Mouse (Mus musculus) brain, embryonic 14.5 days (tissue): Measurements from ENCODE around the gene Fyb2.

Experiments
- CTCF ChIP-seq: fragments of 200-500 bp; IDR thresholded peaks from 2 replicates; pipeline ENCODE4 v1.5.1; 2012; ENCODE audit warnings: inconsistent platforms, mild to moderate bottlenecking, moderate library complexity, borderline replicate concordance; ENCODE audit not compliant: insufficient read depth, insufficient read length; ENCODE audit errors: extremely low read depth
- POLR2A ChIP-seq: fragments of 200-500 bp; IDR thresholded peaks from 2 replicates; pipeline ENCODE4 v1.6.1; 2012; ENCODE audit warnings: mild to moderate bottlenecking, inconsistent platforms, borderline replicate concordance; ENCODE audit not compliant: poor library complexity, insufficient read depth, insufficient read length, severe bottlenecking; ENCODE audit errors: extremely low read depth

DNA sequence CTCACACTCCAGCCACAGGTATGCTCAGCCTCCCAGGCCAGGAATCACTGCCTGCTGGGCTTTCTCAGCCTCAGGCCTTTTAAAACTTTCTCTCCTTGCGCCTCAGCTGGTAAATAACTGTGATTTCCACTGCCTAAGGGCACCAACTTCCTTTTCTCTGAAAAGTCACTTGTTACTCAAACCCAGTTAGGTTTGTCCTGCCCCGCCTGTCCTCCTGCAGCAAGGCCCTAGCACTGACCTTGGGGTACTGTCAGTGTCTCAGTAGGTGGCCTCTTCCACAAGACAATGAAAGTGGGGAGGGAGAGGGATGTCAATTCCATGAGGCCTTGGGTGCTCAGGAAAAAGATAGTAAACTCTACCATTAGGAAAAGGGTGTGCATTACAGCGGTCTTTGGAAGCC lies 22.2 kb downstream of the Fyb2 start:
- TF ChIP-seq CTCF (no peak), POLR2A (no peak)
